Mouse (Mus musculus): ENCODE data around the gene Xpnpep1.

Gene Xpnpep1

GRCm38 (mm10) chr19:53030279-53030678, 9.7 kb downstream of the Xpnpep1 start:
- no peak for DNase-seq

GRCm38 (mm10) chr19:53029686-53030085, 10.3 kb downstream of the Xpnpep1 start:
- no peak for DNase-seq

- DNase-seq = no peak
These were observed 11.0 kb downstream of the Xpnpep1 start for GRCm38 (mm10) chr19:53029045-53029444.

GRCm38 (mm10) chr19:53028216-53028615, 11.8 kb downstream of the Xpnpep1 start:
- DNase-seq = no peak

GRCm38 (mm10) chr19:53023189-53023588, 16.8 kb downstream of the Xpnpep1 start:
- DNase-seq = no peak

GRCm38 (mm10) chr19:53022037-53022614, 17.9 kb downstream of the Xpnpep1 start:
- no peak for DNase-seq

GRCm38 (mm10) chr19:53021537-53021936, 18.5 kb downstream of the Xpnpep1 start:
- DNase-seq = no peak

GRCm38 (mm10) chr19:53019716-53020463, 20.1 kb downstream of the Xpnpep1 start:
- DNase-seq = peak; percentile 74

GRCm38 (mm10) chr19:53017954-53018353, 22.1 kb downstream of the Xpnpep1 start:
- no peak for DNase-seq

- no peak for DNase-seq
These were observed 22.8 kb downstream of the Xpnpep1 start for GRCm38 (mm10) chr19:53017248-53017647.

GRCm38 (mm10) chr19:53014910-53015710, 24.9 kb downstream of the Xpnpep1 start:
- no peak for DNase-seq

GRCm38 (mm10) chr19:53013744-53014143, 26.3 kb downstream of the Xpnpep1 start:
- DNase-seq = no peak

GRCm38 (mm10) chr19:53013341-53013740, 26.7 kb downstream of the Xpnpep1 start:
- DNase-seq = no peak

GRCm38 (mm10) chr19:53010941-53011340, 29.1 kb downstream of the Xpnpep1 start:
- DNase-seq = no peak

- no peak for DNase-seq
These were observed 31.1 kb downstream of the Xpnpep1 start for GRCm38 (mm10) chr19:53008921-53009320.

GRCm38 (mm10) chr19:53008020-53008705, 31.9 kb downstream of the Xpnpep1 start:
- DNase-seq = peak; percentile 63

GRCm38 (mm10) chr19:53005978-53006377, 34.0 kb downstream of the Xpnpep1 start:
- DNase-seq = no peak

GRCm38 (mm10) chr19:53003554-53004365, 36.3 kb downstream of the Xpnpep1 start:
- DNase-seq = no peak

GRCm38 (mm10) chr19:53002166-53003095, 37.6 kb downstream of the Xpnpep1 start:
- DNase-seq = no peak

GRCm38 (mm10) chr19:52992880-52993440, 47.1 kb downstream of the Xpnpep1 start:
- peak; percentile 55 for DNase-seq

GRCm38 (mm10) chr19:52991924-52992323, 48.1 kb downstream of the Xpnpep1 start:
- DNase-seq = no peak

Measured in right cerebral cortex, postnatal 14 days (tissue).